Mouse (Mus musculus) hindbrain, embryonic 10.5 days (tissue): ENCODE data around the gene Cetn4. TPM values are rescaled to one million over a fixed set of nuclear protein-coding genes. Genes with fewer than 3 reads are reported as not detected.

Source experiments
- polyA plus RNA-seq: library from polyadenylated mRNA; unstranded; fragments of >200 nt; fragmentation: Nextera tagmentation; extraction: Ambion mirVana; gene quantifications from 2 replicates; pipeline ENCODE4 v1.2.1, GENCODE M21; 2016

Gene Cetn4
- polyA plus RNA-seq, 1 experiment from 2014 or later = 2.4 TPM

Other genes with a start within 250 kb of the Cetn4 start
- 0.12 and 0.26 TPM in 2 replicates for gene Adad1, start 249.2 kb downstream of the Cetn4 start, polyA plus RNA-seq
- 0.18 and 0.35 TPM in 2 replicates for gene Il2, start 186.7 kb downstream of the Cetn4 start, polyA plus RNA-seq
- not detected in 2 replicates for gene Il21, start 80.1 kb downstream of the Cetn4 start, polyA plus RNA-seq
- 5.6 and 7.5 TPM in 2 replicates for gene Bbs12, start 154 bp downstream of the Cetn4 start, polyA plus RNA-seq
- gene Fgf2, start 35.6 kb upstream of the Cetn4 start, polyA plus RNA-seq = 0.26 and 0.38 TPM in 2 replicates
- gene Spata5, start 107.2 kb upstream of the Cetn4 start, polyA plus RNA-seq = 43.4 and 44.1 TPM in 2 replicates
- gene Nudt6, start 107.5 kb upstream of the Cetn4 start, polyA plus RNA-seq = 3.4 and 4.9 TPM in 2 replicates